Mouse (Mus musculus) thymus, adult 2 months (tissue): Measurements from ENCODE around the gene Tmem207. TPM values are rescaled to one million over a fixed set of nuclear protein-coding genes. Genes with fewer than 3 reads are reported as not detected.
"Not testable (repeated sequence)": the region's sequence is repeated elsewhere in the genome, so short reads cannot be mapped to it uniquely, and the experiment has no call there.

ENCODE experiments used
- DNase-seq: peaks from one replicate; pipeline ENCODE4 v3.0.0; 2021
- H3K27ac ChIP-seq: fragments of 200-500 bp; 2 replicates; pipeline ENCODE4 v1.5.1; 2012; ENCODE audit warnings: low read length, control low read depth; ENCODE audit not compliant: control insufficient read depth, insufficient read depth
- H3K27me3 ChIP-seq: fragments of 200-500 bp; 2 replicates; pipeline ENCODE4 v1.6.1; 2012; ENCODE audit warnings: mild to moderate bottlenecking, low read length, moderate library complexity, mixed read lengths; ENCODE audit not compliant: control insufficient read depth, insufficient read depth
- H3K36me3 ChIP-seq: fragments of 200-500 bp; 2 replicates; pipeline ENCODE4 v1.6.1; 2012; ENCODE audit warnings: mild to moderate bottlenecking, low read length, moderate library complexity; ENCODE audit not compliant: control insufficient read depth, insufficient read depth
- H3K4me1 ChIP-seq: fragments of 200-500 bp; replicated peaks from 2 replicates; pipeline ENCODE4 v1.6.1; 2012; ENCODE audit warnings: low read length; ENCODE audit not compliant: control insufficient read depth, insufficient read depth
- H3K4me3 ChIP-seq: fragments of 200-500 bp; 2 replicates; pipeline ENCODE4 v1.5.1; 2012; ENCODE audit warnings: mild to moderate bottlenecking, low read length, control low read depth, moderate library complexity; ENCODE audit not compliant: control insufficient read depth, insufficient read depth
- CTCF ChIP-seq: fragments of 200-500 bp; IDR thresholded peaks from 2 replicates; pipeline ENCODE4 v1.5.1; 2012; ENCODE audit warnings: mild to moderate bottlenecking, control low read depth, low read length, moderate library complexity, borderline replicate concordance; ENCODE audit not compliant: control insufficient read depth, poor library complexity, insufficient read depth; ENCODE audit errors: extremely low read depth
- POLR2A ChIP-seq: fragments of 200-500 bp; IDR thresholded peaks from 2 replicates; pipeline ENCODE4 v1.6.1; 2012; ENCODE audit warnings: mild to moderate bottlenecking, low read length, control low read depth, moderate library complexity; ENCODE audit not compliant: control insufficient read depth, poor library complexity, insufficient read depth; ENCODE audit errors: extremely low read depth
- WGBS: fragments of 180-500 bp; shearing (Covaris S2); methylation state at CpG from one replicate; pipeline ENCODE4 v1.1.7; 2018; 5-methylcytosine and 5-hydroxymethylcytosine counted together
- polyA plus RNA-seq: library from polyadenylated mRNA; depleted of rRNA; stranded (reverse); fragments of >200 nt; gene quantifications from 2 replicates; pipeline ENCODE4 v1.2.3, GENCODE M21; 2012

The Tmem207 gene
- polyA plus RNA-seq, 1 experiment, result not detected

DNA sequence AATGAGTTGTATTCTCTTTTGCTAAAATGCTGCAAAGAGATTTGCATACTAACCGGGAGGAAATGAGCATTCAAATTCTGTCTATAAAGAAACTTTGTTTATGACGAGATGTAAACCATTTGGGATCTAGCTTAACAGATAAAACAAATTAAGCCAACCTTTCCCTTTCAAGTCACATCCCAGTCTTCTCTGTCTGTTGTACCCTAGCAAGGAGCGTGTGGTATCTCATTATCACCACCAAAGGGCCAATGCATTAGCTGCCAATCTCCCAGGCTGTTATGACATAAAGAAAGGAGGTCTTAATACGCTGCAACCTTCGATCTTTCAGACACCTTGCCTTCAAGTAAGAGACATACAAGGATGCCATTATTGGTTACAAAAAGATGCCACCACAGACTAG, 737 bp downstream of the Tmem207 start:
- TF ChIP-seq CTCF (no peak), POLR2A (no peak)
- Histone ChIP-seq H3K4me1 (no peaks in the 10 kb centered on the region), H3K36me3 (no peaks in the 10 kb centered on the region), H3K27ac (no peak overlapping the region), H3K27me3 (no peaks in the 10 kb centered on the region), H3K4me3 (no peak overlapping the region)
- WGBS, result 92% methylated on average over 5 of the region's 5 CpGs
- no peak for DNase-seq

DNA sequence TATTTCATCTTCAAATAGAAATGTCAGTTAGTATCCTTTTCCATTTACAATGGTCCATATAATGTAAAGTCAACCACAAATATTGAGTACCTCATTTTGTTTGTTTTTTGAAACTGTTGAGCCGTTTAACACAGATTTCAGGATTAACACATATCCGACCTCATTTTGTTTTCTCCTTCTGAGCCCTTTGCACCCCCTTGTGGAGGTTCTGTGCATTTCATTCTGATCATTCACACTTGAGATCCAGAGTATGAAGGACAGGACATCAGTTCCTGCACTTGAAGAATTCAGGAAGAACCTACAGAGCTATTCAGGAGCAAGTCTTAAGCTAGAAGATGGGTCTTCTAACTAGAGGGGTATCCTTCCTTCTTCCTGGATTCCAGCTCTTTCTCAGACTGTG, 7.0 kb downstream of the Tmem207 start:
- H3K27me3 ChIP-seq, result no peaks in the 10 kb centered on the region
- WGBS, result 42% methylated on average over 2 of the region's 2 CpGs
- TF ChIP-seq CTCF (no peak), POLR2A (no peak)
- DNase-seq, result no peak
- no peaks in the 10 kb centered on the region for H3K36me3 ChIP-seq
- H3K4me1 ChIP-seq, result no peaks in the 10 kb centered on the region
- no peak overlapping the region for H3K4me3 ChIP-seq
- H3K27ac ChIP-seq, result no peak overlapping the region

DNA sequence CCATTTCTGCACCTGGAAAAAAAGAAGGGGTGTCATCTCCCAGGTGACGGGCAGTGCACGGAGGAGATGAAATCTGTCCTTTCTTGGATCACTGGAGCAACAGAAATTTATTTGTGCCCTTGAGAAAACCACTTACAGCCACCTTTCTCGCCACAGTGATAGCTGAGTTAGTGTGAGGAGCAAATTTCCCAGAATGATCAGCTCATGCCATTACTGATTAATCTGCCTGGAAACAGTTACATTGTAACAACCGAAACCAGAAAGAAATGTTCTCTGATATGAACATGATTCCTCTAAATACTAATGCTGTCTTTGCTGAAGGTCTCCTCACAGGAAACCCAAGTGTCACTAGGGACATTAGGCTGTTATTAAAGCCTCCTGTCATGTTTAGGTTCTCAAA, 21.6 kb downstream of the Tmem207 start:
- Histone ChIP-seq H3K36me3 (no peaks in the 10 kb centered on the region), H3K4me3 (no peak overlapping the region), H3K27ac (no peak overlapping the region), H3K27me3 (no peaks in the 10 kb centered on the region), H3K4me1 (no peaks in the 10 kb centered on the region)
- DNase-seq, result no peak
- TF ChIP-seq CTCF (no peak), POLR2A (no peak)
- WGBS, result 94% methylated on average over 4 of the region's 4 CpGs

DNA sequence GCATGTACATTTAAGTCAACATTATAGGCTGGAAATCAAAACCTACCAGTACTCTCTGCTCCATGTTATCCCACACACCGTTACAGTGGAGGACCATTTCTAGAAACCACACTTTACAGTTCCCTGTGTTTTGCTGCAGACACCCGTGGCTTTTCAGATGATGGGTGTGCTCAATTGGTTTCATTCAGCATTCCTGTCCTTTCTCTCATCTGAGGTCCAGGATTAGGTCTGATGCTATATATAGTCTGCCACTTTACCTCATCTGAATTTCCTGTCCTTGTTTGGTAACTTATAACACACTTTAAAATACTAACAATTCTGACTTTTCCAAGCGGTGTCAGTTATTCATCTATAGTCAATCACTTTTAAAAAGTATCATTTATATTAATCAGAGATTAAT, 25.8 kb downstream of the Tmem207 start:
- Histone ChIP-seq H3K27ac (no peak overlapping the region), H3K4me3 (no peak overlapping the region), H3K27me3 (no peaks in the 10 kb centered on the region), H3K36me3 (no peaks in the 10 kb centered on the region), H3K4me1 (no peaks in the 10 kb centered on the region)
- no peak for DNase-seq
- WGBS, result 74% methylated on average over 3 of the region's 3 CpGs
- TF ChIP-seq POLR2A, result no peak
- no peak for TF ChIP-seq CTCF

DNA sequence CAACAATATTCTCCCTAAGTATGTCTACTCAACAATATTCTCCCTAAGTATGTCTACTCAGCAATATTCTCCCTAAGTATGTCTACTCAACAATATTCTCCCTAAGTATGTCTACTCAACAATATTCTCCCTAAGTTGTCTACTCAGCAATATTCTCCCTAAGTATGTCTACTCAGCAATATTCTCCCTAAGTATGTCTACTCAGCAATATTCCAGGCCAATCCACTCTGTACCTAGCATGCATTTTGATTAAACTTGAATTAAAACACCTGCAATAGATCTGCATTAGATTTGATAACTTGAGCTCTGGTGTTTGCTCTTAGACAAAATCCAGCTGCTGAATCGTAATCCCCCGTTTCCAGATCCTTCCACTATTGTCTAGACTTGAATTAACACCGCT, 26.9 kb downstream of the Tmem207 start:
- H3K4me3 ChIP-seq, H3K27me3 ChIP-seq, H3K4me1 ChIP-seq, H3K36me3 ChIP-seq, H3K27ac ChIP-seq, DNase-seq: not testable (repeated sequence)
- WGBS, result 95% methylated on average over 3 of the region's 3 CpGs

DNA sequence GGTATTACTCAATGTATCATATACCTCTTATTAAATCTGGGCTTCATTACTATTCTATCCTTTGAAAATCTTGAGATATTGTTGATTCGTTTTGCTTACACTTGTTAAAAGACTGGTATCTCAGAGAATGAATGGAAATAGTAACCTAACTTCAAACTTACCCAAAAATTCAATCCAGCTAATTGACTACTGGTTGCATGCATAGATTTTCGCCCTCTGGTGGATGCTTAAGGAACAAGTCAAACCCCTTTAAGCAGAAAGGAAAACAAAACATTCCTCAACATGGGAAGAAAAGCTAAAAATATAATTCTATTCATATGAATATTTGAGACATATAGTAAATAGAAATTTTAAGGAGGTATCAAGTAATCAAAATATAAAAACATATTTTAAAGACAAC, 30.8 kb downstream of the Tmem207 start:
- Histone ChIP-seq H3K27ac (no peak overlapping the region), H3K36me3 (no peaks in the 10 kb centered on the region), H3K27me3 (no peaks in the 10 kb centered on the region), H3K4me3 (no peak overlapping the region), H3K4me1 (no peaks in the 10 kb centered on the region)
- DNase-seq, result no peak
- 12% methylated on average over 2 of the region's 2 CpGs for WGBS
- TF ChIP-seq CTCF (no peak), POLR2A (no peak)

DNA sequence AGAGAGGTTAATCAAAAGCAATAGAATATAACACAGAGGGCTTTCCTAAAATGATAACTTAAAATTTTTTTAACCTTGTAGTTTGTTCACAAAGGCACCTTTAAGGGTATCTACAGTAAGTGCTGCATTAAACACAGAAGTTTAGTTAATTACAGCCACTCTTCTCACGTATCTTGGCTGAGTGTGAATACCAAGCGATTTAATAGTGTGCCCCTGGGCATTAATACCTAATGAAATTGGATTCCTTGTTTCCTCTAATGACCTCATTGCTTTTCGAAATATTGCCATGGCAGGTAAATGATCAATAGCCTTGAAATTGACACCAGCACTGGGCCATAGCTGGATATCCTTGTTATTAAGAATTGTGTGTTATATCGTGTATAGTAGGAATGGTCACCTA, 55.3 kb downstream of the Tmem207 start:
- no peaks in the 10 kb centered on the region for H3K27me3 ChIP-seq
- no peak overlapping the region for H3K4me3 ChIP-seq
- no peak for TF ChIP-seq CTCF
- no peak for TF ChIP-seq POLR2A
- WGBS, result 96% methylated on average over 4 of the region's 4 CpGs
- no peak overlapping the region for H3K27ac ChIP-seq
- H3K36me3 ChIP-seq, result no peaks in the 10 kb centered on the region
- no peak for DNase-seq
- H3K4me1 ChIP-seq, result no peaks in the 10 kb centered on the region
